Mouse (Mus musculus) right cerebral cortex, adult 18-20 months (tissue): ENCODE measurements at regions not wholly inside any gene's neighbourhood (a gene's known extent, or its start where the extent isn't known, plus 50 kb on each side); places are given as distances from the start of the nearest gene placed in this dataset.
A peak's percentile ranks its signal among the peaks of the same experiment; 100 is the strongest.

ENCODE experiments used
- DNase-seq: peaks from one replicate; pipeline ENCODE4 v3.0.0; 2022; ENCODE audit warnings: mixed read lengths

- no peak for DNase-seq
These were observed 348.4 kb downstream of the Speer2 start for GRCm38 (mm10) chr16:69515122-69515521.

GRCm38 (mm10) chr16:69477317-69477716 is 386.2 kb downstream of the Speer2 start:
- DNase-seq: no peak

GRCm38 (mm10) chr16:69469024-69469780 is 394.3 kb downstream of the Speer2 start:
- peak; percentile 37 for DNase-seq

- DNase-seq: no peak
These were observed 404.4 kb downstream of the Speer2 start for GRCm38 (mm10) chr16:69459171-69459570.

GRCm38 (mm10) chr16:69424661-69425634 is 438.6 kb downstream of the Speer2 start:
- DNase-seq: no peak
